Mouse (Mus musculus) right cerebral cortex, adult 18-20 months (tissue): ENCODE measurements around the gene Tcf25.

ENCODE experiments used
- DNase-seq: peaks from one replicate; pipeline ENCODE4 v3.0.0; 2022; ENCODE audit warnings: mixed read lengths

Gene Tcf25

GRCm38 (mm10) chr8:123373403-123374238 is at the start of gene Tcf25:
Gene Tcf25 (plus strand): TSS chr8:123373753.
- peak; percentile 97 for DNase-seq

GRCm38 (mm10) chr8:123328552-123328951 is 45.0 kb upstream of the Tcf25 start:
- no peak for DNase-seq

DNA sequence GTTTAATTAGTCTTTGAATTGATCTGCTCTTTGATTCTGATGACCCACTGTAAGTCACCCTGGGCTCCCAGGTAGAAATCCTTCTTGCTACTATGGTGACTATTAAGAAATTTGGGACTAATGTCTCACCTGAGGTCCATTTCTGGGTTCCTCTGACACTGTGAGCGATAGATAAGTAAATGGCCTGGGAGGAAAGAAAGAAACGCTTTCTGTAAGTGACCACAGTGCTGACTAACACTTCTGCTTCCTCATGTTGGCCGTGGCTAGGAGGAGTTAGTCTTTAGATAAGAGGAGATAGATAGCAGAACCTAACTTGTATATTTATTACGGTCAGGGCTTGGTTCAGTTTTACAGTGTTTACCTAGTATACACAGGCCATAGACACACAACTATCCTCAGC is 44.2 kb upstream of the Tcf25 start:
- DNase-seq, result no peak

DNA sequence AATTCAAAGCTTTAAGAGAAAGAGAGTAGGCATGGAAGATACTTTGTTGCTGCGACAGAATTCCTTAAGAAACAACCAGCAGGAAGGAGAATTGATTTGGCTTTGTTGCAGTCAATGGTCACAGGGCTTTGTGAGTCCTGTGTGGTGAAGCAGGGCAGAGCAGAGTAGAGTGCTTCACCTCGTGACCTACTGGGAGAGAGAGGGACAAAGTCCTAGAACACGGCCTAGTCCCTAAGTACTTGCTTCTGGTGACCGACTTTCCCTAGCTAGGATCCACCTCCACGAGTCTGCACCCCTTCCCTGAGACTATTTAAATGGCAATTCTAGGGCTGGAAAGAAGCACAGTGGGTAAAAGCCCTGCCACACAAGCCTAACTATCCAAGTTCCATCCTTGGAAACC is 43.6 kb upstream of the Tcf25 start:
- DNase-seq, result no peak

- no peak for DNase-seq
These were observed 42.9 kb upstream of the Tcf25 start for GRCm38 (mm10) chr8:123330701-123331100.

- DNase-seq, result peak; percentile 49
These were observed 42.3 kb upstream of the Tcf25 start for GRCm38 (mm10) chr8:123331301-123331700.

- no peak for DNase-seq
These were observed 41.7 kb upstream of the Tcf25 start for GRCm38 (mm10) chr8:123331810-123332209.

- DNase-seq, result peak; percentile 56
These were observed 41.1 kb upstream of the Tcf25 start, which contains the start of gene Spire2 for GRCm38 (mm10) chr8:123332262-123333090. Gene Spire2 (plus strand): TSS chr8:123332713.

DNA sequence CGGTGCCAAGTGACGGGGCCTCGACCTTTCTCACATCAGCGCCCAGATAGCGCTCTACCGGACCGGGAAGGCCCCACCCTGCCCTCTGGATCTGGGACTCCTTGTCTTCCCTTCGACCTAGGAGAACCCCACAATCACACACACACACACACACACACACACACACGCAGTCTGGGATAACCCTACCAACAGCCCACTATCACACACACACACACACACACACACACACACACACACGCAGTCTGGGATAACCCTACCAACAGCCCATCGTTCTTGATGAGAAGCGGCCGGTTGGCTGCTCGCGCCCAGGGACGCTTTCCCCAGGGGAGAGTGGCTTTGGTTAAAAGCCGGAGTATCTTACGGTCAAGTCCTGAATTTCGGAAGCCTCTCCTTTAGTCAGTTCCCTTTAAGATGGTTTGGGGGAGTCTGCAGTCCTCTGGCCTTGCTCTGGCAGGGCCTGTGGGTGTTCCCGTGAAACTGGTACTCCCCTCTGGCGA is 40.4 kb upstream of the Tcf25 start:
- DNase-seq, result no peak

- peak; percentile 17 for DNase-seq
These were observed 39.7 kb upstream of the Tcf25 start for GRCm38 (mm10) chr8:123333864-123334263.

- no peak for DNase-seq
These were observed 39.1 kb upstream of the Tcf25 start for GRCm38 (mm10) chr8:123334467-123334866.

DNA sequence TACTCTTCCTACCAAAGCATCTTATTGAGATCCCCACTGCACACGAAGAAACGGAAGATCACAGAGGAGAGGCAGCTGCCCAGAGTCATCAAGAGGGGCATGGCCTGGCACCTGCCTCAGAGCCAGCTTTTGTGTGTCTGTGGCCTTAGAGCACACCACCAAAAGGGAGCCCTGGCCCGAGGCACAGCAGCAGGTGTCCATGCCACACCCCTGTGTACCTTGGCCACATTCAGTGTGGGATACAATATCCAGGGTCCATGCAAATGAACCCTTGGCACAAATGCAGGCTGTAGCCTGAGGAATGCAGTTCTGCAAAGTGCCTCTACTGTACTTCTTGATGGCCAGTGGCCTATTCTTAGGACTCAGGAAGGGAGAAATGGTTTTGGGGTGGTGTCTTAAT is 36.1 kb upstream of the Tcf25 start:
- DNase-seq, result no peak

GRCm38 (mm10) chr8:123340071-123340470 is 33.5 kb upstream of the Tcf25 start:
- DNase-seq, result no peak

DNA sequence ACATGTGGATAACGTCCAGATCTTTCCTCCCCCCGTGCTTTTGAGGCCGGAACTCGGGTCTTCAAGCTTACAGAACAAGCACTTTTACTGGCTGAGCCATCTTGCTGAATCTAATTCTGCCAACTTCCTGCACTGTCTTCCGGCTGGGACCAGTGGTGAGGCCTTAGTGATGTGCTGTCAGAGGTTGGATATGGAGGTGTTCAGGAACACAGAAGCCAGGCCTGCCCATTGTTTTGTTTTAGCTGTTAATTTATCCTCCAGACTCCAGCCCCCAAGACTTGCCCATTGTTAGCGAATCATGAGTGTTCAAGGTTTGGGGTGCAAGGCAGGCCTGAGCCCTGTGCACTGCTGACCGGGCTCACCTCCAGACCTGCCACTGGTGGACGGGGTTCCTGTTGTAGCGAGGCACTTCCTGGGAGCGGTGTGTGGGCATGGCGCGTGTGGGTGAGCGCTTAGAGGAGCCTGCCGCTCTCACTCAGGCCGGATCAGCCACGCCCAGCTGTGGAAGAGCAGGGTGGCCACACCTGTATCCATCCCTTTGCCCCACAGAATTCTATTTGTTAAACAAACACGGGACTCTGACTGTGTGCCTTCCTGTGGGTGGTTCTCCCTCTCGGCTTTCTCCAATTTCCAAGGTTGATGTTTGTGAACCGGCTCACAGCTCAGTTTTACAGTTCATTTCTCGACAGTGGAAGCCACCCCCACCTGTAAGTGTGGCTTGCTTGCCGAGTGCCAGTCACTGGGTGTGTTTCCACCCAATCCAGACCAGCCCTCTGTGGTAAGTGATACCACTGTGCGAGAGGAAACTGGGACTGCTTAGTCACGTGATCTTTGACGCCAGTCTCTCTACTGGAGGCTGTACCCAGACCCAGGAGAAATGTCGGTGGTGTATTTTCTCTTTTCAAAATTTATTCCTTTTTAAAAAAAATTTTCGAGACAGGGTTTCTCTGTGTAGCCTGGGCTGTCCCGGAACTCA is 32.2 kb upstream of the Tcf25 start:
- DNase-seq, result no peak

- DNase-seq, result peak; percentile 24
These were observed 31.3 kb upstream of the Tcf25 start for GRCm38 (mm10) chr8:123342253-123342652.

- DNase-seq, result no peak
These were observed 30.6 kb upstream of the Tcf25 start for GRCm38 (mm10) chr8:123342911-123343310.

DNA sequence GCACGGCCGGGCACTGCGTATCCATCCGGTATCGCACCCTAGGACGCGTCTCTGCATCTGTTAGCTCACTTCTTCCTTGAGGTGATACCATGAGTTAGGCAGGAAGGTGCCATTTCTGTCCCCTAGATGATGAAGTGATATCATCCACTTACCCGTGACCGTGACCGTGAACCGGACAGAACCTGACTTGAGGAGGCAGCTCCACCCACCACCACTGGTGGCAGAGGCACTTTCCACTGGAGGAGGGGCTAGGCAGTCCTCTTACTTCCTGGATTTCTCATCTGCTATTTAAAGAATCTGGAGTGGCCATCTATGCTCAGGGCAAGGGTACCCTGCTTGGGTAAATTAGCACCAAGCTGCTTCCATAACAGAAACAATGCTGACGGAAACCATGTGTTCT is 30.1 kb upstream of the Tcf25 start:
- DNase-seq, result no peak

- no peak for DNase-seq
These were observed 28.4 kb upstream of the Tcf25 start for GRCm38 (mm10) chr8:123345135-123345534.

DNA sequence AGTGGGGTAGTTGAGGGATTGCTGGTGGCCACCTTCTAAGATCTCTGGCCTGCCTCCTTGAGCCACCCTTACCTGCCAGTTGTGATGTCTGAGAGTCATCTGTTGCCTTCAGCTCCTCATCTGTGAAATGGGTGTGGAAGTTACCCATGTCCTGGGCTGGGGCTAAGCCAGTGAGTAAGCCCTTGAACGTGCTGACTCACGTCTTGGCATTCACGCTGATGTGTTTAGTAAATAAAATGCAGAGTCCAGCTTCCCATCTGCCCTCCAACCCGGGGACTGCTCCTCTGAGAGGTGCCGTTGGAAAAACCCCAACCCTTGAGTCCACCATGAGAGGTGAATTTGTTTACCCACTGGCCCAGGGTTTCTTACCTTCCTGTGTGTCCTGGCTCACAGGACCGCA is 27.7 kb upstream of the Tcf25 start:
- DNase-seq, result no peak

GRCm38 (mm10) chr8:123347293-123347692 is 26.3 kb upstream of the Tcf25 start:
- no peak for DNase-seq

DNA sequence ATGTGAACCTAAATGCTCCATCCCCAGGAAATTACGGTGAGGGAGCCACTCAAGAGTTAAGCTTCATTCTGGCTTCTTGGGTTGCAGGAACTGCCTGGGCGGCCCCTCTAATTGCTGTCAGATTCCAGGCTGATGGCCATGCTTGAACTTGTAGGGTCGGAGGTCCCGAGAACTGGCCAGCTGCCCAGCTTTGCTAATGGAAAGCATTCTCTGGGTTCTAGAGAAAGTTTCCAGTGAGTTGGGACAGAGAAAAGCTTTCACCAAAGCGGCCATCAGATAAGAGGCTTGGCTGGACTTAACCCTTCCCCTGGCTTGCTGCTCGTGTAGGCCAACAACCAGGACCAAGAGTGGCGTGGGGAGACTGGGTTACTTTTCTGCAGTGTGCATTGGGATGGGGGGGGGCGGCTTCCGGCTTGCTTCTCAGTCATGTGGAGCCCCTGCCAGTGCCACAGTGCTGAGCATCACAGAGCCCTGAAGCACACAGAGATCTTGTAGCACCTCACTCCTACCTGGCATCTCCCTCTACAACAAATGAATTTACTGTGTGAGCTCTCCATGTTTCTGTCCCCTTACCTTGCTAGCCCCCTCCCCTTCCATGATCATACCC is 25.2 kb upstream of the Tcf25 start:
- no peak for DNase-seq

- DNase-seq, result no peak
These were observed 24.5 kb upstream of the Tcf25 start for GRCm38 (mm10) chr8:123349073-123349472.
